Comparison of ENCODE assay signal across 9 mouse cellular contexts in the genomic region with DNA sequence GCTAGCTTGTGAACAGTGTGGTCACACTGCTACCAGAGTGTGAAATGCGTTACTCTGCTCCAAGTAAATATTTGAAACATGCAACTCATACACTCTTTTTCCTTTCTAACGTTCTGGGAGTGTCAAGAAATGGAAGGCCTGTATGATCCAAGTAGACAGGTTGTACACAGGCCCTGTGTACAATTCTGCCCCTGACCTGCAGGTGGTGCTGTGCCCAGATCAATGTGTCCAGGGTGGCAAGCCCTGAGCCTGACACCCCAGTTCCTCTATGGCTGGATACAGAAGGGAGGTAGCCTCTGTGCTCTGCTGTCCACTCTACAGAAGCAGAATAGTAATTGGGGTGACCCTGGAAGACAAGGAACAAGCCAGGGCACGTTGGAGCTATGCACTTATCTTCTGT. TPM values are rescaled to one million over a fixed set of nuclear protein-coding genes. Genes with fewer than 3 reads are reported as not detected.
DNase-seq lines count a peak whose midpoint lies in the region; ATAC-seq and TF ChIP-seq lines count a peak whose summit lies in the region.
"Had no signal": no experiment of that assay in that cellular context is flagged by ENCODE, and none has a peak within 500 bp of the region (broad histone marks: within the 10 kb centered on the region; RNA-seq: fewer than 3 reads in every experiment).

No protein-coding gene starts in this region.

- no peaks in the 10 kb centered on the region for H3K36me3 ChIP-seq in kidney, embryonic 14.5 days (ENCODE audit: control insufficient read depth, insufficient read depth, low read length)
- no peaks in the 10 kb centered on the region for H3K36me3 ChIP-seq in ES-E14 (ENCODE audit: control insufficient read depth, insufficient read depth, low read length, poor library complexity, severe bottlenecking)
- H3K36me3 ChIP-seq in kidney, postnatal 0 days (ENCODE audit: insufficient read depth, low read length) = no peaks in the 10 kb centered on the region
- H3K36me3 ChIP-seq: limb, embryonic 12.5 days had no signal

- no peak for ATAC-seq in kidney, embryonic 14.5 days (ENCODE audit: low FRiP score, low TSS enrichment)
- ATAC-seq in kidney, postnatal 0 days (replicated peaks; ENCODE audit: low FRiP score, low read depth) = no peak; the same call in 1 of the 2 replicates

- H3K4me3 ChIP-seq in kidney, embryonic 14.5 days (ENCODE audit: low read length) = no peak overlapping the region
- H3K4me3 ChIP-seq in ES-E14 (ENCODE audit: insufficient read depth in 1 of 2, low read depth in 1 of 2, low read length in 2 of 2, poor library complexity in 1 of 2, severe bottlenecking in 1 of 2) = no peak overlapping the region
- H3K4me3 ChIP-seq in cortical plate, adult 2 months (ENCODE audit: insufficient read depth, low read length) = no peak overlapping the region
- no peak overlapping the region for H3K4me3 ChIP-seq in kidney, postnatal 0 days (replicated peaks; ENCODE audit: low read depth, low read length)
- H3K4me3 ChIP-seq: limb, embryonic 12.5 days had no signal

- no peak overlapping the region for H3K9ac ChIP-seq in kidney, embryonic 14.5 days (ENCODE audit: low read depth, low read length)
- no peak overlapping the region for H3K9ac ChIP-seq in ES-E14 (ENCODE audit: insufficient read depth, low read depth, low read length, poor library complexity, severe bottlenecking)
- H3K9ac ChIP-seq in kidney, postnatal 0 days (ENCODE audit: low read depth, low read length) = no peak overlapping the region
- H3K9ac ChIP-seq: limb, embryonic 12.5 days had no signal

- WGBS in kidney, embryonic 14.5 days = 76% methylated on average over 3 of the region's 3 CpGs
- 76% methylated on average over 3 of the region's 3 CpGs for WGBS in kidney, postnatal 0 days

- H3K9me3 ChIP-seq in kidney, embryonic 14.5 days (ENCODE audit: control insufficient read depth, low read length) = peaks cover 5% of the 10 kb centered on the region; the same call in 1 of the 2 replicates
- H3K9me3 ChIP-seq in ES-E14 (ENCODE audit: control insufficient read depth, insufficient read depth, low read depth, low read length) = no peaks in the 10 kb centered on the region
- no peaks in the 10 kb centered on the region for H3K9me3 ChIP-seq in kidney, postnatal 0 days (replicated peaks; ENCODE audit: low read length)

- H3K27me3 ChIP-seq in kidney, embryonic 14.5 days (ENCODE audit: control insufficient read depth, insufficient read depth, low read length) = no peaks in the 10 kb centered on the region
- no peaks in the 10 kb centered on the region for H3K27me3 ChIP-seq in kidney, postnatal 0 days (ENCODE audit: insufficient read depth, low read length)
- H3K27me3 ChIP-seq: limb, embryonic 12.5 days had no signal

- in situ Hi-C loops in ES-E14 (cut with MboI; ENCODE audit: low sequenced_read_pairs in 2 of 2, unreplicated experiment in 2 of 2) = loop anchor here in 1 of 2 experiments (10.0 kb wide), 1 partner anchor 139 kb away; no protein-coding TSS in a partner anchor

- H3K27ac ChIP-seq in kidney, embryonic 14.5 days (ENCODE audit: low read depth, low read length) = no peak overlapping the region
- no peak overlapping the region for H3K27ac ChIP-seq in ES-E14 (ENCODE audit: insufficient read depth, low read depth, low read length, poor library complexity, severe bottlenecking)
- H3K27ac ChIP-seq in cortical plate, adult 2 months (ENCODE audit: insufficient read depth, low read length) = no peak overlapping the region
- H3K27ac ChIP-seq in kidney, postnatal 0 days = no peak overlapping the region
- H3K27ac ChIP-seq: limb, embryonic 12.5 days had no signal

- peak; percentile 33; the same call in 1 of the 2 replicates for TF ChIP-seq CTCF in cortical plate, adult 2 months (IDR thresholded peaks at IDR 0.05; ENCODE audit: extremely low read depth, insufficient read depth, low read length)
- peak; percentile 73 for TF ChIP-seq CTCF in kidney, postnatal 0 days (IDR thresholded peaks at IDR 0.05; ENCODE audit: low read depth)

- H3K4me2 ChIP-seq in kidney, embryonic 14.5 days (replicated peaks; ENCODE audit: low read depth, low read length) = no peak overlapping the region
- H3K4me2 ChIP-seq in kidney, postnatal 0 days (ENCODE audit: low read length) = no peak overlapping the region
- H3K4me2 ChIP-seq: limb, embryonic 12.5 days had no signal

- H3K4me1 ChIP-seq in kidney, embryonic 14.5 days (ENCODE audit: control insufficient read depth, insufficient read depth, low read length) = no peaks in the 10 kb centered on the region
- H3K4me1 ChIP-seq in ES-E14 (ENCODE audit: control insufficient read depth in 2 of 2, insufficient read depth in 2 of 2, low read length in 2 of 2, poor library complexity in 1 of 2) = peaks cover 0 to 2% of the 10 kb centered on the region in 2 experiments; a peak in 1 of 4 replicates
- no peaks in the 10 kb centered on the region for H3K4me1 ChIP-seq in cortical plate, adult 2 months (ENCODE audit: control insufficient read depth, insufficient read depth, low read length)
- no peaks in the 10 kb centered on the region for H3K4me1 ChIP-seq in kidney, postnatal 0 days (replicated peaks; ENCODE audit: insufficient read depth, low read length)
- H3K4me1 ChIP-seq: limb, embryonic 12.5 days had no signal

- TF ChIP-seq POLR2A in cortical plate, adult 2 months (IDR thresholded peaks at IDR 0.05; ENCODE audit: extremely low read depth, insufficient read depth, low read length) = no peak

- peak; percentile 76 for DNase-seq in kidney, adult 18-20 months
- DNase-seq in ES-E14 (ENCODE audit: low read depth, low spot score) (peak; percentile 47), MN1 (ENCODE audit: low spot score) (no peak)
- peak; percentile 30 for DNase-seq in kidney, postnatal 0 days (ENCODE audit: low spot score)
- peak; percentile 69 for DNase-seq in spleen, adult 12 weeks (ENCODE audit: low spot score)
- no peak for DNase-seq in embryo, embryonic 9.5 days (ENCODE audit: extremely low spot score)

TF ChIP-seq in ES-E14, 5 proteins besides CTCF, POLR2A, EP300 and RAD21:
- TF ChIP-seq MAFK (IDR thresholded peaks at IDR 0.05; ENCODE audit: insufficient read depth, low read depth, low read length) (no peak), ZC3H11A (IDR thresholded peaks at IDR 0.05; ENCODE audit: borderline replicate concordance, low read depth, low read length) (no peak; the same call in 1 of the 2 replicates)
TF ChIP-seq in ES-E14: peak in this region for 0.

RNA-seq across cellular contexts. Expression of a gene that starts 24.3 kb away (rescaled TPM):
- polyA plus RNA-seq in kidney, embryonic 14.5 days (2014; fragmentation: Nextera tagmentation; extraction: Ambion mirVana) = 8.8 and 13.1 TPM in 2 replicates
- total RNA-seq in ES-E14 (2012; rRNA removed) = 0.69 and 0.71 TPM in 2 replicates
- polyA plus RNA-seq in cortical plate, adult 2 months (2012; rRNA removed) = 1.7 and 2.5 TPM in 2 replicates
- polyA plus RNA-seq in kidney, postnatal 0 days (2015; fragmentation: Nextera tagmentation; extraction: Ambion mirVana) = 14.5 and 15.4 TPM in 2 replicates

Comparison
In these comparisons a context has a peak if more than half of its experiments do, and no peak if none do; other contexts are left out.
1. DNase-seq: peak in kidney, adult 18-20 months (single experiment), ES-E14 (single experiment), kidney, postnatal 0 days (single experiment) and spleen, adult 12 weeks (single experiment); none in embryo, embryonic 9.5 days (single experiment) and MN1 (single experiment).